Mouse (Mus musculus) midbrain, embryonic 11.5 days (tissue): ENCODE measurements around the gene Ccn1. TPM values are rescaled to one million over a fixed set of nuclear protein-coding genes. Genes with fewer than 3 reads are reported as not detected.
A peak's percentile ranks its signal among the peaks of the same experiment; 100 is the strongest.

Experiments
- ATAC-seq: fragments of 200-750 bp; cut with Nextera tagmentation; 2 replicates; pipeline ENCODE4 v1.8.0; 2017; ENCODE audit warnings: moderate TSS enrichment, moderate library complexity; ENCODE audit not compliant: low FRiP score
- DNase-seq: peaks from one replicate; pipeline ENCODE4 v3.0.0; 2015; ENCODE audit warnings: low spot score; ENCODE audit errors: missing footprints
- H3K27ac ChIP-seq: fragments of 300-500 bp; sonication (generic); 2 replicates; pipeline ENCODE4 v1.5.1; 2014; ENCODE audit warnings: low read depth, low read length
- H3K27me3 ChIP-seq: fragments of 300-500 bp; sonication (generic); 2 replicates; pipeline ENCODE4 v1.6.1; 2014; ENCODE audit warnings: mild to moderate bottlenecking, low read length, moderate library complexity, mixed read lengths; ENCODE audit not compliant: control insufficient read depth, insufficient read depth
- H3K36me3 ChIP-seq: fragments of 300-500 bp; sonication (generic); 2 replicates; pipeline ENCODE4 v1.6.1; 2014; ENCODE audit warnings: mild to moderate bottlenecking, low read length, moderate library complexity, mixed read lengths; ENCODE audit not compliant: control insufficient read depth, insufficient read depth
- H3K4me1 ChIP-seq: fragments of 300-500 bp; sonication (generic); 2 replicates; pipeline ENCODE4 v1.6.1; 2014; ENCODE audit warnings: low read length; ENCODE audit not compliant: control insufficient read depth, insufficient read depth
- H3K4me2 ChIP-seq: fragments of 300-500 bp; sonication (generic); 2 replicates; pipeline ENCODE4 v1.6.1; 2014; ENCODE audit warnings: mild to moderate bottlenecking, moderate library complexity
- H3K4me3 ChIP-seq: fragments of 300-500 bp; sonication (generic); 2 replicates; pipeline ENCODE4 v1.5.1; 2014; ENCODE audit warnings: low read depth, low read length
- H3K9ac ChIP-seq: fragments of 300-500 bp; sonication (generic); 2 replicates; pipeline ENCODE4 v1.6.1; 2014; ENCODE audit warnings: low read length
- H3K9me3 ChIP-seq: fragments of 300-500 bp; sonication (generic); 2 replicates; pipeline ENCODE4 v1.6.1; 2016; ENCODE audit warnings: low read length; ENCODE audit not compliant: control insufficient read depth
- WGBS: fragments of 180-500 bp; shearing (Covaris S2); extraction: QIAGEN DNeasy Blood & Tissue Kit; methylation state at CpG from one replicate; pipeline ENCODE4 v1.1.7; 2014; 5-methylcytosine and 5-hydroxymethylcytosine counted together
- polyA plus RNA-seq: library from polyadenylated mRNA; unstranded; fragments of >200 nt; fragmentation: Nextera tagmentation; extraction: Ambion mirVana; gene quantifications from 2 replicates; pipeline ENCODE4 v1.2.1, GENCODE M21; 2014

Gene Ccn1
- polyA plus RNA-seq, 1 experiment from 2014 or later, result 15.7 TPM

DNA sequence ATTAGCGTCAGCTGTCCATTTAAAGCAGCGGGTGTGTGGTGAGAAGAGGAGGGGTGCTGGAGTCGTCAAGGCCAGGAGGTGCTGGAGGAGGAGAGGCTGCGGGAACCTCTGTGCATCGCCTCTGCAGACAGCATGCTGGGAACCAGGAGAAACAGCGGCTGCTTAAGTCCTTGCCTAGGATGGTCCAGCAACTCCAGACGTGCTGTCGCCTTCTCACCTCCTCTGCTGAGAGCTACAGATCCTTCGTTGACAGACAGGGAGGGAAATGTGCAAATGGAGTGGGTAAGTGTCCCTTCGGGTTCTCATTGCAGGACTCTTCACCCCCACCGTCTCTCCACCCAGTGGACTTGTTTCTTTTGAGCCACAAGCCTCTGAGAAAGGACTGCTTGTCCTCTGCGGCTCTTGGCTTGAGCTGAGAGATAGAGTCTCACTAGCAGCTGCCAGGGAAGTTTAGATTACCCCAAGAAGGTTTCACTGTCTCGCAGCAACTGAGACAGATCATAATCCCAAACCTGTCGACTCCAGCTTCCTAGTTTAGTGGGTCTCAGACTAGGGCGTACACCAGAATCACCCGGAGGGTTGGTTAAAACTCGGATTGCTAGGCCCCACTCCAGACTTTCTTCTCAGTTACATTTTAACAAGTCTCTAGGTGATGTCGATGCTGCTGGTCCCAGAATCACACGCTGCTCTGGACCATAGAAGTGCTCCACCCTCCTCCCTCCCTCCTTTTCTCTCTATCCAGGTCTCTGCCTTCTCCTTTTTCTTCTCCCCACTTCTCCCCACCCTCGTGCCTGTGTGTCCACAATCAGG, 2.7 kb upstream of the Ccn1 start:
- peaks cover 50% of the 10 kb centered on the region for H3K4me1 ChIP-seq
- ATAC-seq, result 0 out of 2 replicates have a peak, but pooled peaks have one; percentile 1
- H3K27me3 ChIP-seq, result peaks cover 30% of the 10 kb centered on the region
- 4% methylated on average over 20 of the region's 20 CpGs for WGBS
- H3K27ac ChIP-seq, result no peak overlapping the region; the same call in 1 of the 2 replicates
- H3K36me3 ChIP-seq, result no peaks in the 10 kb centered on the region
- peak overlapping the region; percentile 62; the same call in 1 of the 2 replicates for H3K9ac ChIP-seq
- peak overlapping the region; percentile 36 for H3K4me3 ChIP-seq
- H3K9me3 ChIP-seq, result no peaks in the 10 kb centered on the region
- peak; percentile 95 for DNase-seq
- H3K4me2 ChIP-seq, result peak overlapping the region; percentile 83

- Histone ChIP-seq H3K4me2 (peak overlapping the region; percentile 83), H3K27ac (no peak overlapping the region; the same call in 1 of the 2 replicates), H3K9me3 (no peaks in the 10 kb centered on the region), H3K4me1 (peaks cover 55% of the 10 kb centered on the region), H3K9ac (peak overlapping the region; percentile 18; the same call in 1 of the 2 replicates), H3K36me3 (no peaks in the 10 kb centered on the region), H3K4me3 (peak overlapping the region; percentile 36; the same call in 1 of the 2 replicates), H3K27me3 (peaks cover 31% of the 10 kb centered on the region)
- ATAC-seq (no peak), DNase-seq (no peak)
- WGBS, result 1% methylated on average over 10 of the region's 10 CpGs
Observed at GRCm38 (mm10) chr3:145651978-145652321, 2.2 kb upstream of the Ccn1 start.

- Histone ChIP-seq H3K27me3 (peaks cover 31% of the 10 kb centered on the region), H3K4me1 (peaks cover 57% of the 10 kb centered on the region), H3K9me3 (no peaks in the 10 kb centered on the region), H3K4me2 (peak overlapping the region; percentile 83), H3K27ac (no peak overlapping the region), H3K9ac (no peak overlapping the region), H3K4me3 (peak overlapping the region; percentile 54), H3K36me3 (no peaks in the 10 kb centered on the region)
- 2% methylated on average over 19 of the region's 19 CpGs for WGBS
- ATAC-seq, result peak; percentile 16; the same call in 1 of the 2 replicates
- peak; percentile 95 for DNase-seq
Observed at GRCm38 (mm10) chr3:145651029-145651977, 1.5 kb upstream of the Ccn1 start.

DNA sequence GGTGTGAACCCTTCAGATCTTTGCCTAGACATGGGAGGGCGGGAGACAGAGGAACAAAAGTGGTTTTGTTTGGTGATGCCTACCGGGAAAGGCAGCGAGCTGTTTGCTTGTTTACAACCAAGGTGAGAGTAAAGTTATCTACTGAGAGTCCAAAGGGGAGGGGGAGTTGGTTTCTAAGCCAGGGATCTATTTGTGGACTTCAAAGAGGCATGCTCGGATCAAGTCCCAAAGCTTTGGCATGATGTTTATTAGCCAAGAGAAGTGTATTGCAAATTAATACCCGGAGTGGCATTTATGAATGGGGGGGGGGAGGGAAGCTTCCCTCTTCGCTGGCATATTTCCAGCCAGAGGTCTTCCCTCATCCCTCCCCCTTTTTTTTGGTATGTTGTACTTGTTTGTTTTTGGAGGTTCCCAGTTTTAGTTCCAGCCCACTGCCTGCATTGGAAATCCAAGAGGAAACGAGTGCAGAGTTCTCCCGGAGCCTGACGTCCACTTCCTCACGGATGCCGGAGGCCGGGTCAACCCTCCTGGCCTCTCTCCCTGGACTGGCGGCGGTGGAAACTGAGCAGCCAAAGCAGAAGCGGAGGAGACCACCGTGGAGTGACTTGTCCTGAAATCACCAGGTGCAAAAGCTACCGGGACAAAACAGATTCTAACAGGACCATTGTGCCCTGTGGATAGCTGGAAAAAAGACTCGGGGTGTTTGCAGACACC, 674 bp upstream of the Ccn1 start:
- DNase-seq, result peak; percentile 93
- no peak for ATAC-seq
- no peaks in the 10 kb centered on the region for H3K9me3 ChIP-seq
- no peaks in the 10 kb centered on the region for H3K36me3 ChIP-seq
- peaks cover 65% of the 10 kb centered on the region for H3K4me1 ChIP-seq
- H3K27me3 ChIP-seq, result peaks cover 31% of the 10 kb centered on the region
- under 1% methylated on average over 18 of the region's 18 CpGs for WGBS
- no peak overlapping the region for H3K27ac ChIP-seq
- H3K4me3 ChIP-seq, result peak overlapping the region; percentile 54
- peak overlapping the region; percentile 83 for H3K4me2 ChIP-seq
- H3K9ac ChIP-seq, result 0 out of 2 replicates have a peak overlapping the region, but pooled peaks have one; percentile 73

GRCm38 (mm10) chr3:145648991-145649851, 560 bp downstream of the Ccn1 start:
- Histone ChIP-seq H3K27ac (no peak overlapping the region; the same call in 1 of the 2 replicates), H3K27me3 (peaks cover 23% of the 10 kb centered on the region; the same call in 1 of the 2 replicates), H3K4me3 (peak overlapping the region; percentile 54), H3K9me3 (no peaks in the 10 kb centered on the region), H3K4me2 (peak overlapping the region; percentile 83), H3K9ac (peak overlapping the region; percentile 73), H3K4me1 (peaks cover 70% of the 10 kb centered on the region), H3K36me3 (no peaks in the 10 kb centered on the region)
- WGBS, result under 1% methylated on average over 49 of the region's 49 CpGs
- peak; percentile 97 for DNase-seq
- ATAC-seq, result 0 out of 2 replicates have a peak, but pooled peaks have one; percentile 7

DNA sequence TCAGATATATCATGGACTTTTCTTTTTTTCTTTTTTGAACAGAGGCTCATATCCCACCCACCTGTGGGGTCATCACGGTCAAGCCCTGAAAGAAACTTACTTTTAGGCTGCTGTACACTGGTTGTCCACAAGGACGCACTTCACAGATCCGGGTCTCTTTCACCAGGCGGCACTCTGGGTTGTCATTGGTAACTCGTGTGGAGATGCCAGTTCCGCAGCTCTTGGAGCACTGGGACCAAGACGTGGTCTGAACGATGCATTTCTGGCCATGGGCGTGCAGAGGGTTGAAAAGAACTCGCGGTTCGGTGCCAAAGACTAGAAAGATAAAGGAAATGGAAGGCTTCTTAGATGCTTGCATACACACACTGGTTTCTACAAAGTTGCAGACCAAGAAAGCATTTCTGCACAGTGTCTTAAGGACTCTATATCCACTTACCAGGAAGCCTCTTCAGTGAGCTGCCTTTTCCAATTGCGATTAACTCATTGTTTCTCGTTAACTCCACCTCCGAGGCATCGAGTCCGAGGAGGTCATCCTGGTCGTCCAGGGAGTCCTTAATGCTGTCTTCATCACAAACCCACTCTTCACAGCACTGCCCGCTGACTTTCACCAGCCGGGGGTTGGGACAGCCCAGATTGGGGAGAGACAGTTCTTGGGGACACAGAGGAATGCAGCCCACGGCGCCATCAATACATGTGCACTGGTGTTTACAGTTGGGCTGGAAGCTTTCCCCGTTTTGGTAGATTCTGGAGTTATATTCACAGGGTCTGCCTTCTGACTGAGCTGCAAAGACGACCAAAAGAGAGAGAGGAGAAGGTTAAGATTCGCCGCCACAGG, 1.5 kb downstream of the Ccn1 start:
- H3K9ac ChIP-seq, result peak overlapping the region; percentile 73
- ATAC-seq, result no peak
- peak; percentile 96 for DNase-seq
- no peaks in the 10 kb centered on the region for H3K9me3 ChIP-seq
- no peak overlapping the region for H3K27ac ChIP-seq
- no peaks in the 10 kb centered on the region for H3K36me3 ChIP-seq
- peaks cover 15% of the 10 kb centered on the region; the same call in 1 of the 2 replicates for H3K27me3 ChIP-seq
- H3K4me2 ChIP-seq, result peak overlapping the region; percentile 83
- H3K4me1 ChIP-seq, result peaks cover 66% of the 10 kb centered on the region
- peak overlapping the region; percentile 54 for H3K4me3 ChIP-seq
- 19% methylated on average over 26 of the region's 26 CpGs for WGBS

DNA sequence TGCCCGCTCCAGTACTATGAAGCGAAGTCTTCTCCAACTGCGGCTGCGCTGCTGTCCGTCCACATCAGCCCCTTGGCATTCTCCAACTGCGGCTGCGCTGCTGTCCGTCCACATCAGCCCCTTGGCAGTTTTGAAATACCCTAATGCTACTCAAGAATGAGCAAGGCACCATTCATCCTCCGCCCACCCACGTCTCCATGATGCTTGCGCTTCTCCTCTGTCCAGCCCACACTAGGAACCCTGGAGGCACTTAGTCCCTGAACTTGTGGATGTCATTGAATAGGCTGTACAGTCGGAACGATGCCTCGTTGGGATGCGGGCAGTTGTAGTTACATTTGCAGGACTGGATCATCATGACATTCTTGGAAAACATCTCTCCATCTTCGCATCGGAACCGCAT, 2.4 kb downstream of the Ccn1 start:
- Histone ChIP-seq H3K27me3 (peaks cover 11% of the 10 kb centered on the region; the same call in 1 of the 2 replicates), H3K9me3 (no peaks in the 10 kb centered on the region), H3K4me1 (peaks cover 59% of the 10 kb centered on the region), H3K36me3 (no peaks in the 10 kb centered on the region), H3K9ac (no peak overlapping the region), H3K4me2 (no peak overlapping the region), H3K4me3 (no peak overlapping the region), H3K27ac (no peak overlapping the region; the same call in 1 of the 2 replicates)
- ATAC-seq (no peak), DNase-seq (peak; percentile 88)
- 83% methylated on average over 18 of the region's 18 CpGs for WGBS
